Mouse (Mus musculus): ENCODE results near the gene Smim7. TPM values are rescaled to one million over a fixed set of nuclear protein-coding genes. Genes with fewer than 3 reads are reported as not detected.

Gene Smim7
- polyA plus RNA-seq, 1 experiment from 2014 or later, result 133 TPM

- H3K27me3 ChIP-seq (ENCODE audit: control insufficient read depth, insufficient read depth, low read length), result no peaks in the 10 kb centered on the region
- peaks cover 4% of the 10 kb centered on the region; the same call in 1 of the 2 replicates for H3K36me3 ChIP-seq (ENCODE audit: control insufficient read depth, insufficient read depth, low read length)
- H3K27ac ChIP-seq (ENCODE audit: low read depth, low read length), result no peak overlapping the region
- H3K4me1 ChIP-seq (ENCODE audit: control insufficient read depth, insufficient read depth, low read length), result peaks cover 23% of the 10 kb centered on the region
- peak overlapping the region; percentile 97 for H3K4me2 ChIP-seq (ENCODE audit: low read depth, low read length)
- peak overlapping the region; percentile 95 for H3K4me3 ChIP-seq (ENCODE audit: low read depth, low read length)
- no peak for ATAC-seq (ENCODE audit: low read depth)
- H3K9me3 ChIP-seq (ENCODE audit: control insufficient read depth, low read length), result no peaks in the 10 kb centered on the region
- 24% methylated on average over 5 of the region's 5 CpGs for WGBS
- peak overlapping the region; percentile 78; the same call in 1 of the 2 replicates for H3K9ac ChIP-seq (replicated peaks; ENCODE audit: low read depth, low read length)
Observed at GRCm38 (mm10) chr8:72549314-72549892, 21.5 kb downstream of the Smim7 start.

- peak overlapping the region; percentile 95 for H3K4me3 ChIP-seq (ENCODE audit: low read depth, low read length)
- 0% methylated on average over 41 of the region's 45 CpGs for WGBS
- peak overlapping the region; percentile 78 for H3K9ac ChIP-seq (replicated peaks; ENCODE audit: low read depth, low read length)
- H3K36me3 ChIP-seq (ENCODE audit: control insufficient read depth, insufficient read depth, low read length), result peaks cover 4% of the 10 kb centered on the region; the same call in 1 of the 2 replicates
- ATAC-seq (ENCODE audit: low read depth), result peak; percentile 81
- peaks cover 23% of the 10 kb centered on the region for H3K4me1 ChIP-seq (ENCODE audit: control insufficient read depth, insufficient read depth, low read length)
- H3K27ac ChIP-seq (ENCODE audit: low read depth, low read length), result peak overlapping the region; percentile 89
- H3K4me2 ChIP-seq (ENCODE audit: low read depth, low read length), result peak overlapping the region; percentile 97
- H3K9me3 ChIP-seq (ENCODE audit: control insufficient read depth, low read length), result no peaks in the 10 kb centered on the region
- H3K27me3 ChIP-seq (ENCODE audit: control insufficient read depth, insufficient read depth, low read length), result no peaks in the 10 kb centered on the region
Observed at GRCm38 (mm10) chr8:72548644-72549313, 22.1 kb downstream of the Smim7 start.

GRCm38 (mm10) chr8:72547802-72548643, 22.9 kb downstream of the Smim7 start, which contains the start of gene Med26:
Gene Med26 (minus strand): TSS chr8:72548270.
- Histone ChIP-seq H3K27me3 (ENCODE audit: control insufficient read depth, insufficient read depth, low read length) (no peaks in the 10 kb centered on the region), H3K27ac (ENCODE audit: low read depth, low read length) (peak within 1 kb of the TSS; percentile 89), H3K9ac (replicated peaks; ENCODE audit: low read depth, low read length) (peak within 1 kb of the TSS; percentile 91), H3K9me3 (ENCODE audit: control insufficient read depth, low read length) (no peaks in the 10 kb centered on the region), H3K4me2 (ENCODE audit: low read depth, low read length) (peak within 1 kb of the TSS; percentile 97), H3K4me3 (ENCODE audit: low read depth, low read length) (peak within 1 kb of the TSS; percentile 95), H3K4me1 (ENCODE audit: control insufficient read depth, insufficient read depth, low read length) (peaks cover 23% of the 10 kb centered on the region), H3K36me3 (ENCODE audit: control insufficient read depth, insufficient read depth, low read length) (peaks cover 4% of the 10 kb centered on the region; the same call in 1 of the 2 replicates)
- WGBS, result under 1% methylated on average over 75 of the region's 92 CpGs
- ATAC-seq (ENCODE audit: low read depth), result peak; percentile 94

DNA sequence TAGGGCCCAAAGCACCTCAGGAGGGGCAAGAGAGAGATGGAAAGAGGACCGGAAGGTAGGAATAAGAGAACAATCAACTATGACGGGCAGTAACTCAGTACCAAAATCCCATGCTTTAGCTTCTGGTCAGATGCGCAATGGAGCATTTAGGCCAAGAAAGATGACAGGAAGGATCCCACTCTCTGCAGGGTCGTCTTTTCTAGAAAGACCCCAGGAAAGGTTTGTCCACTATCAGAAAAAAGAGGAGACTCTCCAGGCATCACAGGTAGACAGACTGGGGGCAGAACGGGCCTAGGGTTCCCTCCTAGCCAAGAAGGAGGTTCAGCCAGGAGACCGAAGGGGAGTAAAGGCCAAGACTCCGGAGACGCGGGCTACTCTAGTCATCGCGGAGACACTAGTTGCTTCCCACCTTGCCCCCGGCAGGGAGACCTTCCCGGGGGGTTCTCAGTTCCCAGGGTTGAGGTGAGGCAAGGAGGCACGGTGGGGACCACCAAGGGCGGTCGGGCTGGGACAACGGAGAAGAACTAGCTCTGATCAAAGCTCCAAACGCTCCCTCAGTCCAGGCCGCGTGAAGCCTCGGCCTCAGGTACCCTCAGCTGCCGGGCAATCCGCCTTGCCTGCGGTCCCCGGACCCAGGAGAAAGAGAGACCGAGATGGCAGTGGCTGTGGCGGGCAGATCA, 23.6 kb downstream of the Smim7 start:
- H3K4me3 ChIP-seq (ENCODE audit: low read depth, low read length), result peak overlapping the region; percentile 95
- H3K4me1 ChIP-seq (ENCODE audit: control insufficient read depth, insufficient read depth, low read length), result peaks cover 23% of the 10 kb centered on the region
- no peaks in the 10 kb centered on the region for H3K9me3 ChIP-seq (ENCODE audit: control insufficient read depth, low read length)
- H3K36me3 ChIP-seq (ENCODE audit: control insufficient read depth, insufficient read depth, low read length), result no peaks in the 10 kb centered on the region
- WGBS, result 3% methylated on average over 27 of the region's 27 CpGs
- H3K9ac ChIP-seq (replicated peaks; ENCODE audit: low read depth, low read length), result peak overlapping the region; percentile 91
- H3K4me2 ChIP-seq (ENCODE audit: low read depth, low read length), result peak overlapping the region; percentile 97
- H3K27me3 ChIP-seq (ENCODE audit: control insufficient read depth, insufficient read depth, low read length), result no peaks in the 10 kb centered on the region
- ATAC-seq (ENCODE audit: low read depth), result no peak; the same call in 1 of the 2 replicates
- peak overlapping the region; percentile 81 for H3K27ac ChIP-seq (ENCODE audit: low read depth, low read length)

GRCm38 (mm10) chr8:72539234-72539633, 31.7 kb downstream of the Smim7 start:
- no peaks in the 10 kb centered on the region for H3K36me3 ChIP-seq (ENCODE audit: control insufficient read depth, insufficient read depth, low read length)
- H3K27ac ChIP-seq (ENCODE audit: low read depth, low read length), result no peak overlapping the region
- ATAC-seq (ENCODE audit: low read depth), result no peak
- no peaks in the 10 kb centered on the region for H3K4me1 ChIP-seq (ENCODE audit: control insufficient read depth, insufficient read depth, low read length)
- H3K9ac ChIP-seq (replicated peaks; ENCODE audit: low read depth, low read length), result no peak overlapping the region
- H3K27me3 ChIP-seq (ENCODE audit: control insufficient read depth, insufficient read depth, low read length), result no peaks in the 10 kb centered on the region
- no peak overlapping the region for H3K4me2 ChIP-seq (ENCODE audit: low read depth, low read length)
- no peak overlapping the region for H3K4me3 ChIP-seq (ENCODE audit: low read depth, low read length)
- H3K9me3 ChIP-seq (ENCODE audit: control insufficient read depth, low read length), result no peaks in the 10 kb centered on the region

DNA sequence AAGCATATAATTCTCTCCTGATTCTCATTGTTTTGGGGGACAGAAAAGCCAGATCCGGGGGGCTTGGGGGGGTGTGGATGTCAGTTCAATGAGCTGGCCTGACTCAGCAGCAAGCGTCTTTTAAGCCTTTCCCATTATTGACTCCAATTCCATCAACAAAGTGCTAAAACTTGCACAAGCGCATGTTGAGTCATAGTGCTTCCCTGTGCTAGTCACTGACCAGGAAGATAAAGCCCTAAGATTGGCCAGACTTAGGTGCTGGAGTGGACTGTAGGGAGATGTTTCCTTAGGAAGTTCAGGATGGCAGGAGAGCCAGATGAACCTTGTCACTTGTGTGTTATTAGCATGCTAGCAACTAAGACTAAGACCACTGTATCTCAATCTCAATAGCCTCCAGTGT, 36.0 kb downstream of the Smim7 start:
- H3K4me2 ChIP-seq (ENCODE audit: low read depth, low read length), result no peak overlapping the region
- WGBS, result 100% methylated on average over 3 of the region's 3 CpGs
- H3K9me3 ChIP-seq (ENCODE audit: control insufficient read depth, low read length), result no peaks in the 10 kb centered on the region
- ATAC-seq (ENCODE audit: low read depth), result no peak
- H3K9ac ChIP-seq (replicated peaks; ENCODE audit: low read depth, low read length), result no peak overlapping the region
- no peaks in the 10 kb centered on the region for H3K27me3 ChIP-seq (ENCODE audit: control insufficient read depth, insufficient read depth, low read length)
- H3K4me3 ChIP-seq (ENCODE audit: low read depth, low read length), result no peak overlapping the region
- H3K4me1 ChIP-seq (ENCODE audit: control insufficient read depth, insufficient read depth, low read length), result no peaks in the 10 kb centered on the region
- no peak overlapping the region for H3K27ac ChIP-seq (ENCODE audit: low read depth, low read length)
- H3K36me3 ChIP-seq (ENCODE audit: control insufficient read depth, insufficient read depth, low read length), result no peaks in the 10 kb centered on the region

GRCm38 (mm10) chr8:72532103-72532502, 38.8 kb downstream of the Smim7 start:
- no peak for ATAC-seq (ENCODE audit: low read depth)
- no peak overlapping the region for H3K4me3 ChIP-seq (ENCODE audit: low read depth, low read length)
- H3K9me3 ChIP-seq (ENCODE audit: control insufficient read depth, low read length), result no peaks in the 10 kb centered on the region
- WGBS, result 92% methylated on average over 1 of the region's 1 CpGs
- H3K27me3 ChIP-seq (ENCODE audit: control insufficient read depth, insufficient read depth, low read length), result no peaks in the 10 kb centered on the region
- H3K4me2 ChIP-seq (ENCODE audit: low read depth, low read length), result no peak overlapping the region
- H3K4me1 ChIP-seq (ENCODE audit: control insufficient read depth, insufficient read depth, low read length), result no peaks in the 10 kb centered on the region
- H3K9ac ChIP-seq (replicated peaks; ENCODE audit: low read depth, low read length), result no peak overlapping the region
- H3K36me3 ChIP-seq (ENCODE audit: control insufficient read depth, insufficient read depth, low read length), result no peaks in the 10 kb centered on the region
- no peak overlapping the region for H3K27ac ChIP-seq (ENCODE audit: low read depth, low read length)

GRCm38 (mm10) chr8:72521888-72522287, 49.0 kb downstream of the Smim7 start:
- Histone ChIP-seq H3K27me3 (ENCODE audit: control insufficient read depth, insufficient read depth, low read length) (no peaks in the 10 kb centered on the region), H3K4me1 (ENCODE audit: control insufficient read depth, insufficient read depth, low read length) (no peaks in the 10 kb centered on the region), H3K27ac (ENCODE audit: low read depth, low read length) (no peak overlapping the region), H3K36me3 (ENCODE audit: control insufficient read depth, insufficient read depth, low read length) (no peaks in the 10 kb centered on the region), H3K9ac (replicated peaks; ENCODE audit: low read depth, low read length) (no peak overlapping the region), H3K9me3 (ENCODE audit: control insufficient read depth, low read length) (no peaks in the 10 kb centered on the region), H3K4me2 (ENCODE audit: low read depth, low read length) (no peak overlapping the region), H3K4me3 (ENCODE audit: low read depth, low read length) (no peak overlapping the region)
- no peak for ATAC-seq (ENCODE audit: low read depth)

All from neural tube, embryonic 14.5 days (tissue).